Mouse (Mus musculus): Measurements from ENCODE around the gene Pla1a.

GRCm38 (mm10) chr16:38443721-38444464 is 10.9 kb upstream of the Pla1a start:
- TF ChIP-seq CTCF (IDR thresholded peaks at IDR 0.05; ENCODE audit: borderline replicate concordance, extremely low read depth, insufficient read depth, insufficient read length) (no peak), POLR2A (IDR thresholded peaks at IDR 0.05; ENCODE audit: borderline replicate concordance, extremely low read depth, insufficient read depth, insufficient read length, poor library complexity, severe bottlenecking) (no peak)

All from brain, embryonic 14.5 days (tissue).